Mouse (Mus musculus): ENCODE results near the gene Psmd9. TPM values are rescaled to one million over a fixed set of nuclear protein-coding genes. Genes with fewer than 3 reads are reported as not detected.
A peak's percentile ranks its signal among the peaks of the same experiment; 100 is the strongest.

Gene Psmd9
- total and polyA plus RNA-seq, 3 experiments = 22.8 to 50.1 (median 24.2) TPM

GRCm38 (mm10) chr5:123258990-123259389 is 89.8 kb downstream of the Psmd9 start:
- peak; percentile 30 for DNase-seq (ENCODE audit: low spot score)
- Histone ChIP-seq H3K4me3 (ENCODE audit: low read depth, low read length) (no peak overlapping the region), H3K9me3 (replicated peaks) (no peaks in the 10 kb centered on the region), H3K4me1 (ENCODE audit: insufficient read depth, low read depth, low read length) (peaks cover 11% of the 10 kb centered on the region; the same call in 1 of the 2 replicates), H3K27me3 (ENCODE audit: insufficient read depth, low read length) (peaks cover 37% of the 10 kb centered on the region), H3K36me3 (replicated peaks) (no peaks in the 10 kb centered on the region)
- no peak for ATAC-seq (ENCODE audit: extremely low read depth, insufficient number of reproducible peaks, low FRiP score, poor library complexity, severe bottlenecking)
- no peak for TF ChIP-seq TAL1 (conservative IDR thresholded peaks at IDR 0.05; ENCODE audit: low read depth, low read length)
- peak; percentile 89 for TF ChIP-seq CTCF (IDR thresholded peaks at IDR 0.05; ENCODE audit: low read depth, low read length)
- no peak for TF ChIP-seq GATA2 (IDR thresholded peaks at IDR 0.05; ENCODE audit: borderline replicate concordance, low read depth, low read length)

DNA sequence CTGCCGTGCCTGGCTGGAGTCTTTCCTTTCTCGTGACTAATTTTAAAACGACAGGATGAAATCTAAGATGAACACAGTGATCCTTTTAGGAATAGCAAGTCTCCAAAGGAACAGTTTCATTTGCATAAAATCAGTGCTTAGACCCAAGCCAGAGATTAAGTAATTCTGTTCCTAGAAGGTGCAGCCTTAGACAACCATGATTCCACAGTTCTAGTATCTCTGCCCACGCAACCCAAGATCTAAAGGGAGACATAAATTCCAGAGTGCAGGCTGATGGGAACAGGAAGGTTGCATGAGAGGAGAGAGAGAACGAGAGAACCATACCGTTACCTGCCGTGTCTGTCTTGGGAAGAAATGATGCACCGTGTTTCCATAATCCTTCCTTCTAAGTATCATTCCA is 91.5 kb downstream of the Psmd9 start:
- Histone ChIP-seq H3K4me1 (ENCODE audit: insufficient read depth, low read depth, low read length) (peaks cover 9% of the 10 kb centered on the region; the same call in 1 of the 2 replicates), H3K4me3 (ENCODE audit: low read depth, low read length) (no peak overlapping the region), H3K36me3 (replicated peaks) (no peaks in the 10 kb centered on the region), H3K27me3 (ENCODE audit: insufficient read depth, low read length) (peaks cover 28% of the 10 kb centered on the region), H3K9me3 (replicated peaks) (no peaks in the 10 kb centered on the region)
- DNase-seq (ENCODE audit: low spot score) (no peak), ATAC-seq (ENCODE audit: extremely low read depth, insufficient number of reproducible peaks, low FRiP score, poor library complexity, severe bottlenecking) (no peak)
- TF ChIP-seq GATA2 (IDR thresholded peaks at IDR 0.05; ENCODE audit: borderline replicate concordance, low read depth, low read length) (no peak), CTCF (IDR thresholded peaks at IDR 0.05; ENCODE audit: low read depth, low read length) (no peak), POLR2AphosphoS5 (IDR thresholded peaks at IDR 0.05; ENCODE audit: insufficient replicate concordance, low read depth, low read length) (no peak), TAL1 (conservative IDR thresholded peaks at IDR 0.05; ENCODE audit: low read depth, low read length) (no peak), GATA1 (IDR thresholded peaks at IDR 0.05; ENCODE audit: borderline replicate concordance, low read length) (no peak)

- no peaks in the 10 kb centered on the region for H3K36me3 ChIP-seq (replicated peaks)
- no peak for TF ChIP-seq POLR2AphosphoS5 (IDR thresholded peaks at IDR 0.05; ENCODE audit: insufficient replicate concordance, low read depth, low read length)
- no peak for TF ChIP-seq GATA1 (IDR thresholded peaks at IDR 0.05; ENCODE audit: borderline replicate concordance, low read length)
- no peak for TF ChIP-seq CTCF (IDR thresholded peaks at IDR 0.05; ENCODE audit: low read depth, low read length)
- TF ChIP-seq TAL1 (conservative IDR thresholded peaks at IDR 0.05; ENCODE audit: low read depth, low read length) = no peak
- TF ChIP-seq GATA2 (IDR thresholded peaks at IDR 0.05; ENCODE audit: borderline replicate concordance, low read depth, low read length) = no peak
- DNase-seq (ENCODE audit: low spot score) = no peak
- no peaks in the 10 kb centered on the region for H3K4me1 ChIP-seq (ENCODE audit: insufficient read depth, low read depth, low read length)
- H3K27me3 ChIP-seq (ENCODE audit: insufficient read depth, low read length) = peaks cover 22% of the 10 kb centered on the region
- no peaks in the 10 kb centered on the region for H3K9me3 ChIP-seq (replicated peaks)
- no peak overlapping the region for H3K4me3 ChIP-seq (ENCODE audit: low read depth, low read length)
- no peak for ATAC-seq (ENCODE audit: extremely low read depth, insufficient number of reproducible peaks, low FRiP score, poor library complexity, severe bottlenecking)
Measured at GRCm38 (mm10) chr5:123266909-123267308, 97.7 kb downstream of the Psmd9 start.

GRCm38 (mm10) chr5:123268477-123269474 is 99.6 kb downstream of the Psmd9 start:
- H3K36me3 ChIP-seq (replicated peaks) = no peaks in the 10 kb centered on the region
- H3K4me3 ChIP-seq (ENCODE audit: low read depth, low read length) = no peak overlapping the region
- DNase-seq (ENCODE audit: low spot score) = no peak
- H3K9me3 ChIP-seq (replicated peaks) = no peaks in the 10 kb centered on the region
- no peak for ATAC-seq (ENCODE audit: extremely low read depth, insufficient number of reproducible peaks, low FRiP score, poor library complexity, severe bottlenecking)
- H3K4me1 ChIP-seq (ENCODE audit: insufficient read depth, low read depth, low read length) = no peaks in the 10 kb centered on the region
- TF ChIP-seq GATA2 (IDR thresholded peaks at IDR 0.05; ENCODE audit: borderline replicate concordance, low read depth, low read length) (no peak), CTCF (IDR thresholded peaks at IDR 0.05; ENCODE audit: low read depth, low read length) (no peak), GATA1 (IDR thresholded peaks at IDR 0.05; ENCODE audit: borderline replicate concordance, low read length) (no peak), TAL1 (conservative IDR thresholded peaks at IDR 0.05; ENCODE audit: low read depth, low read length) (no peak), POLR2AphosphoS5 (IDR thresholded peaks at IDR 0.05; ENCODE audit: insufficient replicate concordance, low read depth, low read length) (no peak)
- H3K27me3 ChIP-seq (ENCODE audit: insufficient read depth, low read length) = peaks cover 11% of the 10 kb centered on the region; the same call in 1 of the 2 replicates

DNA sequence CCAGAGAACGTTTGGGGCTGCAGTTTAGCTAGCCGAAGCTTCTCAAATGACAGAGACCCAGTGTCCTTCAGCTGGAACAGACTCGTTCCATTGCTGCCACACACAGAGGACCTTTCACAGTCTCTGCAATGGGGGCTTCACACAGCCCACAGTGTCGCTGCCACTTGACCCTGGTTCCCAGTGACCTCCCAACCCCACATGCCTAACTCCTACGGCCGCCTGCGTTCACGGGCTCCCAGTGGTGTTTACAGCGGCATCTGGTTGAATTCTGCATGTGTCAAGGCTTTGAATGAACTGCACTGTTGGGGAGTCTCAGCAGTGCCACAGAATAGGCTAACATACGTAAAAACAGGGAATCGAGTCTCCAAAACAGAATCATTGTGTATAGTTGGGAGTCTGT is 101.7 kb downstream of the Psmd9 start:
- ATAC-seq (ENCODE audit: extremely low read depth, insufficient number of reproducible peaks, low FRiP score, poor library complexity, severe bottlenecking) (no peak), DNase-seq (ENCODE audit: low spot score) (no peak)
- H3K9me3 ChIP-seq (replicated peaks) = no peaks in the 10 kb centered on the region
- no peaks in the 10 kb centered on the region for H3K36me3 ChIP-seq (replicated peaks)
- TF ChIP-seq GATA1 (IDR thresholded peaks at IDR 0.05; ENCODE audit: borderline replicate concordance, low read length) (no peak), GATA2 (IDR thresholded peaks at IDR 0.05; ENCODE audit: borderline replicate concordance, low read depth, low read length) (no peak), POLR2AphosphoS5 (IDR thresholded peaks at IDR 0.05; ENCODE audit: insufficient replicate concordance, low read depth, low read length) (no peak), CTCF (IDR thresholded peaks at IDR 0.05; ENCODE audit: low read depth, low read length) (no peak), TAL1 (conservative IDR thresholded peaks at IDR 0.05; ENCODE audit: low read depth, low read length) (no peak)
- H3K27me3 ChIP-seq (ENCODE audit: insufficient read depth, low read length) = peaks cover 6% of the 10 kb centered on the region; the same call in 1 of the 2 replicates
- H3K4me1 ChIP-seq (ENCODE audit: insufficient read depth, low read depth, low read length) = no peaks in the 10 kb centered on the region
- no peak overlapping the region for H3K4me3 ChIP-seq (ENCODE audit: low read depth, low read length)

DNA sequence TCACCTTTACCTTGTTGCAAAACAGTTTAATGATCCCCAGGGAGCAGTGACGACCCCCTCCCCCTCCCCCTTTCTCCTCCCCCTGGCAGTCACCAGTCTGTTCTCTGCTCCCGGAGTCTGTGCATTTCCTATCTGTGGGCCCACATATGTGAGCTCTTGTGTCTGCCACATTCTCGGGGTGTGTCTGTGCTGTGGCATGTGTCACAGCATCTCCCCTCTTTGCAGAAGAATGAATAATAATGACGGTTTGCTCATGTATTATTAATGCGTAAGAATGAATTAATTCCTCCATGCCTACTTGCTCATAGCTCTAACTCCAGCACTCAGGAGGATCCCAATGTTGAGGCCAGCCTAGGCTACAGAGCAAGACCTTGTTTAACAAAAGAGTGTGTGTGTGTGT is 103.7 kb downstream of the Psmd9 start:
- H3K27me3 ChIP-seq (ENCODE audit: insufficient read depth, low read length) = peaks cover 6% of the 10 kb centered on the region; the same call in 1 of the 2 replicates

More for the DNA sequence above, 103.7 kb downstream of the Psmd9 start:
- Histone ChIP-seq H3K9me3 (replicated peaks) (no peaks in the 10 kb centered on the region), H3K36me3 (replicated peaks) (no peaks in the 10 kb centered on the region), H3K4me1 (ENCODE audit: insufficient read depth, low read depth, low read length) (no peaks in the 10 kb centered on the region), H3K4me3 (ENCODE audit: low read depth, low read length) (no peak overlapping the region)
- TF ChIP-seq GATA2 (IDR thresholded peaks at IDR 0.05; ENCODE audit: borderline replicate concordance, low read depth, low read length) = no peak
- no peak for TF ChIP-seq GATA1 (IDR thresholded peaks at IDR 0.05; ENCODE audit: borderline replicate concordance, low read length)
- TF ChIP-seq POLR2AphosphoS5 (IDR thresholded peaks at IDR 0.05; ENCODE audit: insufficient replicate concordance, low read depth, low read length) = no peak
- no peak for TF ChIP-seq TAL1 (conservative IDR thresholded peaks at IDR 0.05; ENCODE audit: low read depth, low read length)
- no peak for TF ChIP-seq CTCF (IDR thresholded peaks at IDR 0.05; ENCODE audit: low read depth, low read length)
- DNase-seq (ENCODE audit: low spot score) = no peak
- no peak for ATAC-seq (ENCODE audit: extremely low read depth, insufficient number of reproducible peaks, low FRiP score, poor library complexity, severe bottlenecking)
